Mouse (Mus musculus): ENCODE measurements around the gene Olah.

DNA sequence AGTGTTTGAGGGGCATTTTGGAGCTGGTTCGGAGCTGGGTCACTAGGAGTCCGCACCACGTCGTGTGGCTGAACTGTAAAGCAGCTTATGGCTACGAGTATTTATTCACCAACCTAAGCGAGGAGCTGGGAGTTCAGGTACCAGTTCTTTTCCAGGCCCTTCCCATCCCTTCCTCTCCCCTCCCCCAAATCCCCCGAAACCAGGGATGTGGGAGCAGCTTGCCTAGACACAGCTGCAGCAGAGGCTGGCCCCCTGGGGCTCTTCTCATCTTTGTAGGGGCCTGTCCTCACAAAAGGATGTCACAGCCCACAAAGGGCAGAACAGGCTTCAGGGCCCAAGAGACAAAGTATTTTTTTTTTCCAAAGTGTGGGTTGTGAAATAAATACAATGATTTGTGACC lies 40.9 kb upstream of the Olah start:
- no peak for TF ChIP-seq CTCF (IDR thresholded peaks at IDR 0.05; ENCODE audit: borderline replicate concordance, insufficient read depth, low read length)
- TF ChIP-seq POLR2A (IDR thresholded peaks at IDR 0.05; ENCODE audit: low read depth, low read length): no peak
